Mouse (Mus musculus): ENCODE measurements around the gene Sars.

Gene Sars

GRCm38 (mm10) chr3:108423844-108424801 lies 20.9 kb downstream of the Sars start:
- peak; percentile 74 for DNase-seq

- DNase-seq = no peak
Observed at GRCm38 (mm10) chr3:108423006-108423405, 22.0 kb downstream of the Sars start.

GRCm38 (mm10) chr3:108415831-108416223 lies 29.2 kb downstream of the Sars start:
- DNase-seq = peak; percentile 91

GRCm38 (mm10) chr3:108414857-108415830 lies 29.9 kb downstream of the Sars start, which contains the start of gene Celsr2:
TSS of gene Celsr2 (minus strand) at chr3:108415552.
- peak; percentile 64 for DNase-seq

GRCm38 (mm10) chr3:108413634-108414360 lies 31.2 kb downstream of the Sars start:
- no peak for DNase-seq

- DNase-seq = peak; percentile 89
Observed at GRCm38 (mm10) chr3:108411754-108412121, 33.3 kb downstream of the Sars start.

GRCm38 (mm10) chr3:108411026-108411753 lies 33.8 kb downstream of the Sars start:
- DNase-seq = peak; percentile 83

- no peak for DNase-seq
Observed at GRCm38 (mm10) chr3:108410359-108410714, 34.7 kb downstream of the Sars start.

GRCm38 (mm10) chr3:108409656-108410358 lies 35.2 kb downstream of the Sars start:
- peak; percentile 34 for DNase-seq

GRCm38 (mm10) chr3:108408517-108409008 lies 36.4 kb downstream of the Sars start:
- peak; percentile 28 for DNase-seq

- DNase-seq = no peak
Observed at GRCm38 (mm10) chr3:108406306-108406885, 38.6 kb downstream of the Sars start.

GRCm38 (mm10) chr3:108405536-108406305 lies 39.3 kb downstream of the Sars start:
- no peak for DNase-seq

- DNase-seq = peak; percentile 34
Observed at GRCm38 (mm10) chr3:108402528-108402920, 42.5 kb downstream of the Sars start.

GRCm38 (mm10) chr3:108401692-108402527 lies 43.1 kb downstream of the Sars start:
- DNase-seq = peak; percentile 94

GRCm38 (mm10) chr3:108400442-108400841 lies 44.6 kb downstream of the Sars start:
- DNase-seq = no peak

GRCm38 (mm10) chr3:108398281-108398680 lies 46.7 kb downstream of the Sars start:
- no peak for DNase-seq

GRCm38 (mm10) chr3:108392793-108393192 lies 52.2 kb downstream of the Sars start:
- DNase-seq = no peak

- peak; percentile 83 for DNase-seq
Observed at GRCm38 (mm10) chr3:108392299-108392698, 52.7 kb downstream of the Sars start.

GRCm38 (mm10) chr3:108389111-108389545 lies 55.9 kb downstream of the Sars start:
- peak; percentile 98 for DNase-seq

Data from kidney, postnatal 10 days (tissue).